Mouse (Mus musculus): ENCODE measurements around the gene Nrm. TPM values are rescaled to one million over a fixed set of nuclear protein-coding genes. Genes with fewer than 3 reads are reported as not detected.

The Nrm gene
- polyA plus RNA-seq (2016; fragmentation: Nextera tagmentation; extraction: Ambion mirVana): 56.5 and 58.3 TPM in 2 replicates

GRCm38 (mm10) chr17:35861198-35861857 lies at the start of gene Nrm:
Nrm (plus strand) TSS chr17:35861318.
- Histone ChIP-seq H3K27me3 (ENCODE audit: insufficient read depth, poor library complexity, severe bottlenecking) (no peaks in the 10 kb centered on the region), H3K27ac (peak within 1 kb of the TSS; percentile 96), H3K4me1 (peaks cover 27% of the 10 kb centered on the region), H3K4me3 (peak within 1 kb of the TSS; percentile 80), H3K36me3 (peaks cover 26% of the 10 kb centered on the region), H3K9me3 (no peaks in the 10 kb centered on the region)
- WGBS: under 1% methylated on average over 47 of the region's 47 CpGs
- peak; percentile 95 for DNase-seq (ENCODE audit: low spot score)

GRCm38 (mm10) chr17:35812307-35812706 lies 48.8 kb upstream of the Nrm start:
- H3K36me3 ChIP-seq: no peaks in the 10 kb centered on the region
- H3K27ac ChIP-seq: peak overlapping the region; percentile 70; the same call in 1 of the 2 replicates
- DNase-seq (ENCODE audit: low spot score): no peak
- no peak overlapping the region for H3K4me3 ChIP-seq
- H3K9me3 ChIP-seq: no peaks in the 10 kb centered on the region
- WGBS: 79% methylated on average over 5 of the region's 5 CpGs
- peaks cover 47% of the 10 kb centered on the region for H3K4me1 ChIP-seq
- no peaks in the 10 kb centered on the region for H3K27me3 ChIP-seq (ENCODE audit: insufficient read depth, poor library complexity, severe bottlenecking)

GRCm38 (mm10) chr17:35812736-35813135 lies 48.4 kb upstream of the Nrm start:
- Histone ChIP-seq H3K27ac (peak overlapping the region; percentile 70; the same call in 1 of the 2 replicates), H3K4me3 (no peak overlapping the region), H3K36me3 (no peaks in the 10 kb centered on the region), H3K4me1 (peaks cover 50% of the 10 kb centered on the region), H3K27me3 (ENCODE audit: insufficient read depth, poor library complexity, severe bottlenecking) (no peaks in the 10 kb centered on the region), H3K9me3 (no peaks in the 10 kb centered on the region)
- DNase-seq (ENCODE audit: low spot score): no peak
- WGBS: 65% methylated on average over 6 of the region's 6 CpGs

- WGBS: 45% methylated on average over 7 of the region's 7 CpGs
Observed at GRCm38 (mm10) chr17:35813245-35813647, 47.9 kb upstream of the Nrm start.

GRCm38 (mm10) chr17:35813653-35814052 lies 47.5 kb upstream of the Nrm start:
- H3K27ac ChIP-seq: peak overlapping the region; percentile 70
- no peaks in the 10 kb centered on the region for H3K27me3 ChIP-seq (ENCODE audit: insufficient read depth, poor library complexity, severe bottlenecking)
- no peaks in the 10 kb centered on the region for H3K36me3 ChIP-seq
- no peak for DNase-seq (ENCODE audit: low spot score)
- no peak overlapping the region for H3K4me3 ChIP-seq
- peaks cover 50% of the 10 kb centered on the region for H3K4me1 ChIP-seq
- H3K9me3 ChIP-seq: no peaks in the 10 kb centered on the region
- WGBS: 80% methylated on average over 7 of the region's 7 CpGs

More at GRCm38 (mm10) chr17:35813245-35813647, 47.9 kb upstream of the Nrm start:
- Histone ChIP-seq H3K4me3 (no peak overlapping the region), H3K27ac (peak overlapping the region; percentile 70), H3K36me3 (no peaks in the 10 kb centered on the region), H3K9me3 (no peaks in the 10 kb centered on the region), H3K4me1 (peaks cover 50% of the 10 kb centered on the region), H3K27me3 (ENCODE audit: insufficient read depth, poor library complexity, severe bottlenecking) (no peaks in the 10 kb centered on the region)
- peak; percentile 81 for DNase-seq (ENCODE audit: low spot score)

- WGBS: 64% methylated on average over 6 of the region's 6 CpGs
- Histone ChIP-seq H3K4me1 (peaks cover 50% of the 10 kb centered on the region), H3K36me3 (no peaks in the 10 kb centered on the region), H3K9me3 (no peaks in the 10 kb centered on the region), H3K27me3 (ENCODE audit: insufficient read depth, poor library complexity, severe bottlenecking) (no peaks in the 10 kb centered on the region; the same call in 1 of the 2 replicates), H3K27ac (peak overlapping the region; percentile 63; the same call in 1 of the 2 replicates), H3K4me3 (no peak overlapping the region)
- DNase-seq (ENCODE audit: low spot score): no peak
Observed at GRCm38 (mm10) chr17:35814678-35815077, 46.4 kb upstream of the Nrm start.

- no peaks in the 10 kb centered on the region for H3K9me3 ChIP-seq
- H3K4me3 ChIP-seq: no peak overlapping the region
- peaks cover 46% of the 10 kb centered on the region for H3K4me1 ChIP-seq
- H3K27ac ChIP-seq: peak overlapping the region; percentile 63
- H3K36me3 ChIP-seq: no peaks in the 10 kb centered on the region
- DNase-seq (ENCODE audit: low spot score): no peak
- H3K27me3 ChIP-seq (ENCODE audit: insufficient read depth, poor library complexity, severe bottlenecking): no peaks in the 10 kb centered on the region; the same call in 1 of the 2 replicates
- WGBS: 69% methylated on average over 7 of the region's 7 CpGs
Observed at GRCm38 (mm10) chr17:35815836-35816235, 45.3 kb upstream of the Nrm start.

GRCm38 (mm10) chr17:35816686-35817085 lies 44.4 kb upstream of the Nrm start:
- no peak for DNase-seq (ENCODE audit: low spot score)
- Histone ChIP-seq H3K27ac (peak overlapping the region; percentile 63), H3K9me3 (no peaks in the 10 kb centered on the region), H3K36me3 (no peaks in the 10 kb centered on the region), H3K4me3 (no peak overlapping the region), H3K27me3 (ENCODE audit: insufficient read depth, poor library complexity, severe bottlenecking) (no peaks in the 10 kb centered on the region; the same call in 1 of the 2 replicates), H3K4me1 (peaks cover 50% of the 10 kb centered on the region)
- 33% methylated on average over 14 of the region's 14 CpGs for WGBS

- no peak overlapping the region for H3K4me3 ChIP-seq
- no peaks in the 10 kb centered on the region for H3K9me3 ChIP-seq
- peaks cover 55% of the 10 kb centered on the region for H3K4me1 ChIP-seq
- H3K36me3 ChIP-seq: no peaks in the 10 kb centered on the region
- no peaks in the 10 kb centered on the region; the same call in 1 of the 2 replicates for H3K27me3 ChIP-seq (ENCODE audit: insufficient read depth, poor library complexity, severe bottlenecking)
- DNase-seq (ENCODE audit: low spot score): no peak
- WGBS: 47% methylated on average over 10 of the region's 10 CpGs
- H3K27ac ChIP-seq: peak overlapping the region; percentile 59
Observed at GRCm38 (mm10) chr17:35817226-35817625, 43.9 kb upstream of the Nrm start.

GRCm38 (mm10) chr17:35820111-35820510 lies 41.0 kb upstream of the Nrm start:
- Histone ChIP-seq H3K36me3 (peaks cover 7% of the 10 kb centered on the region; the same call in 1 of the 2 replicates), H3K4me3 (no peak overlapping the region), H3K4me1 (peaks cover 48% of the 10 kb centered on the region), H3K27ac (no peak overlapping the region), H3K27me3 (ENCODE audit: insufficient read depth, poor library complexity, severe bottlenecking) (no peaks in the 10 kb centered on the region; the same call in 1 of the 2 replicates), H3K9me3 (no peaks in the 10 kb centered on the region)
- DNase-seq (ENCODE audit: low spot score): no peak
- 69% methylated on average over 5 of the region's 5 CpGs for WGBS

GRCm38 (mm10) chr17:35821439-35822430 lies 39.4 kb upstream of the Nrm start, which contains the start of gene Ier3:
Ier3 (plus strand) TSS chr17:35821684.
- under 1% methylated on average over 62 of the region's 62 CpGs for WGBS
- no peaks in the 10 kb centered on the region for H3K9me3 ChIP-seq
- peak within 1 kb of the TSS; percentile 86 for H3K4me3 ChIP-seq
- DNase-seq (ENCODE audit: low spot score): peak; percentile 93
- H3K36me3 ChIP-seq: peaks cover 23% of the 10 kb centered on the region
- H3K4me1 ChIP-seq: peaks cover 35% of the 10 kb centered on the region
- H3K27me3 ChIP-seq (ENCODE audit: insufficient read depth, poor library complexity, severe bottlenecking): no peaks in the 10 kb centered on the region; the same call in 1 of the 2 replicates
- H3K27ac ChIP-seq: peak within 1 kb of the TSS; percentile 96

- peak overlapping the region; percentile 96 for H3K27ac ChIP-seq
Observed at GRCm38 (mm10) chr17:35822564-35822963, 38.6 kb upstream of the Nrm start.

More at GRCm38 (mm10) chr17:35822564-35822963, 38.6 kb upstream of the Nrm start:
- Histone ChIP-seq H3K36me3 (peaks cover 31% of the 10 kb centered on the region), H3K9me3 (no peaks in the 10 kb centered on the region), H3K27me3 (ENCODE audit: insufficient read depth, poor library complexity, severe bottlenecking) (no peaks in the 10 kb centered on the region; the same call in 1 of the 2 replicates), H3K4me3 (peak overlapping the region; percentile 86), H3K4me1 (peaks cover 27% of the 10 kb centered on the region)
- DNase-seq (ENCODE audit: low spot score): no peak
- 2% methylated on average over 11 of the region's 11 CpGs for WGBS

All from heart, embryonic 10.5 days (tissue).